Mouse (Mus musculus) skeletal muscle tissue, adult 2 months (tissue): ENCODE measurements around the gene Fbxw17.
"Not testable (repeated sequence)": the region's sequence is repeated elsewhere in the genome, so short reads cannot be mapped to it uniquely, and the experiment has no call there.

Experiments
- DNase-seq: peaks from one replicate; pipeline ENCODE4 v3.0.0-alpha.2; 2012; ENCODE audit warnings: low read depth, low spot score

The Fbxw17 gene

GRCm38 (mm10) chr13:50417389-50418183 lies at the start of gene Fbxw17:
Gene Fbxw17 (plus strand): TSS chr13:50417864.
- peak; percentile 38 for DNase-seq

GRCm38 (mm10) chr13:50372934-50373705 lies 44.5 kb upstream of the Fbxw17 start:
- not testable (repeated sequence) for DNase-seq

- DNase-seq: not testable (repeated sequence)
Measured at GRCm38 (mm10) chr13:50389146-50389545, 28.5 kb upstream of the Fbxw17 start.

- DNase-seq: no peak
Measured at GRCm38 (mm10) chr13:50418421-50418820, 757 bp downstream of the Fbxw17 start.

- peak; percentile 13 for DNase-seq
Measured at GRCm38 (mm10) chr13:50423625-50424209, 6.1 kb downstream of the Fbxw17 start.

- DNase-seq: no peak
Measured at GRCm38 (mm10) chr13:50424517-50424916, 6.9 kb downstream of the Fbxw17 start.

- no peak for DNase-seq
Measured at GRCm38 (mm10) chr13:50426686-50427085, 9.0 kb downstream of the Fbxw17 start.

- no peak for DNase-seq
Measured at GRCm38 (mm10) chr13:50443812-50444211, 26.1 kb downstream of the Fbxw17 start, which contains the start of gene Gm47429. Gene Gm47429 (minus strand): TSS chr13:50443912.

- DNase-seq: no peak
Measured at GRCm38 (mm10) chr13:50445261-50445660, 27.6 kb downstream of the Fbxw17 start.

- DNase-seq: not testable (repeated sequence)
Measured at GRCm38 (mm10) chr13:50452266-50452665, 34.6 kb downstream of the Fbxw17 start.

- no peak for DNase-seq
Measured at GRCm38 (mm10) chr13:50453426-50453825, 35.8 kb downstream of the Fbxw17 start.

GRCm38 (mm10) chr13:50460433-50460832 lies 42.8 kb downstream of the Fbxw17 start:
- not testable (repeated sequence) for DNase-seq

GRCm38 (mm10) chr13:50464621-50465562 lies 47.2 kb downstream of the Fbxw17 start:
- DNase-seq: no peak

GRCm38 (mm10) chr13:50467007-50467406 lies 49.3 kb downstream of the Fbxw17 start, which contains the start of gene Nutm2:
Gene Nutm2 (plus strand): TSS chr13:50467307.
- DNase-seq: no peak
